Mouse (Mus musculus) intestine, embryonic 16.5 days (tissue): ENCODE data around the gene Cyb5rl. TPM values are rescaled to one million over a fixed set of nuclear protein-coding genes. Genes with fewer than 3 reads are reported as not detected.

ENCODE experiments used
- ATAC-seq: fragments of 200-750 bp; cut with Nextera tagmentation; 2 replicates; pipeline ENCODE4 v1.8.0; 2017; ENCODE audit warnings: moderate TSS enrichment, moderate library complexity
- H3K27ac ChIP-seq: fragments of 300-500 bp; sonication (generic); 2 replicates; pipeline ENCODE4 v1.5.1; 2014; ENCODE audit warnings: mild to moderate bottlenecking, low read length
- H3K27me3 ChIP-seq: fragments of 300-500 bp; sonication (generic); replicated peaks from 2 replicates; pipeline ENCODE4 v1.6.1; 2014; ENCODE audit warnings: low read length, control low read depth, mixed read lengths; ENCODE audit not compliant: control insufficient read depth, insufficient read depth
- H3K36me3 ChIP-seq: fragments of 300-500 bp; sonication (generic); 2 replicates; pipeline ENCODE4 v1.6.1; 2014; ENCODE audit warnings: low read length, control low read depth; ENCODE audit not compliant: control insufficient read depth, insufficient read depth
- H3K4me1 ChIP-seq: fragments of 300-500 bp; sonication (generic); 2 replicates; pipeline ENCODE4 v1.6.1; 2014; ENCODE audit warnings: low read length, control low read depth, mixed read lengths; ENCODE audit not compliant: control insufficient read depth, insufficient read depth
- H3K4me2 ChIP-seq: fragments of 300-500 bp; sonication (generic); 2 replicates; pipeline ENCODE4 v1.6.1; 2014; ENCODE audit warnings: low read depth, low read length, control low read depth
- H3K4me3 ChIP-seq: fragments of 300-500 bp; sonication (generic); 2 replicates; pipeline ENCODE4 v1.5.1; 2014; ENCODE audit warnings: mild to moderate bottlenecking, low read length
- H3K9ac ChIP-seq: fragments of 300-500 bp; sonication (generic); 2 replicates; pipeline ENCODE4 v1.6.1; 2014; ENCODE audit warnings: low read depth, low read length
- H3K9me3 ChIP-seq: fragments of 300-500 bp; sonication (generic); 2 replicates; pipeline ENCODE4 v1.6.1; 2016; ENCODE audit warnings: low read length, control low read depth; ENCODE audit not compliant: control insufficient read depth
- WGBS: fragments of 180-500 bp; shearing (Covaris S2); extraction: QIAGEN DNeasy Blood & Tissue Kit; methylation state at CpG from one replicate; pipeline ENCODE4 v1.1.7; 2014; 5-methylcytosine and 5-hydroxymethylcytosine counted together
- polyA plus RNA-seq: library from polyadenylated mRNA; unstranded; fragments of >200 nt; fragmentation: Nextera tagmentation; extraction: Ambion mirVana; gene quantifications from 2 replicates; pipeline ENCODE4 v1.2.1, GENCODE M21; 2015

Gene Cyb5rl
- 7.2 and 7.7 TPM in 2 replicates for polyA plus RNA-seq

DNA sequence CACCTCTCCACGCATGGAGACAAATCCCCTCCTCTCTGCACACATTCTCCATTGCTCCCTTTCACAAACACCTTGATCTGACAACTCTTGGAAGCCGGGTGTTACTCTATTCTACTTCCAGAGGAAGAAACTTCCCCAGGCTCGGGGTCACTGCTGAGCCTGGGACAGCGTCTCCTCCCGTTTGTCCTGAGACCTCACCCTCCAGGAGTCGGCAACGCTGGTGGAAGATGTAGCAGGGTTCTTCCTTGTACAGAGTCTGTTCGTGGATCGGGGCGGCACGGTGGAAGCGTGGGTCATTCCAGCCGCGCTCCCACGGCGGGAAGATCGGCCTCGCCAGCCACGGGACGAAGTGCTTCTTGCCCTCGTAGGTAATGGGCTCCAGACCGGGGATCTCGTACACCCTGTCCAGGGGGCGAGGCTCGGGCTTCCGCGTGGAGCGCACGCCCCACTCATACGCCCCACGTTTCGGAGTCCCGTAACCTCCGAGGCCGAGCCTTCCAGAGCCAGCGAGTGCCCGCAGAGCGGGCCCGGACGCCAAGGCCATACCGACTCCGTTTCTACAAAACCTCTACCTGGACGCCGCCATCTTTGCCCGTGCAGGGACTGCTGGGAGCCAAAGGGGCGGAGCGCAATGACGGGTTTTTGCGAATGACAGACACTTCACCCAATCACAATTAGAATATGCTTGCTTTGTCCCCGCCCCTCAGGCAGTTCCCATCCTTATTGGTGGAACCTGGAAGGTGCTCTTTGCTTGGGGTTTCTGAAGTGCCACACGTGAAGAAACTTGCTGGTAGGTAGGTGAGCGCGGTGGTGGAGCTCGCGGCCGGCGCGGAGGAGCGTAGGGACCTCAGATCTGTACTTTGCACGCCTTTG lies at the start of gene Cyb5rl, which contains the start of gene Mrpl37:
Cyb5rl (plus strand) TSS at position 737 of the 873 bp plus-strand sequence.
Mrpl37 (minus strand) TSS at position 617 of the 873 bp plus-strand sequence.
- peak within 1 kb of the TSS; percentile 55 for H3K27ac ChIP-seq
- H3K9ac ChIP-seq, result peak within 1 kb of the TSS; percentile 89
- no peaks in the 10 kb centered on the region for H3K27me3 ChIP-seq
- H3K9me3 ChIP-seq, result no peaks in the 10 kb centered on the region
- peak within 1 kb of the TSS; percentile 82 for H3K4me3 ChIP-seq
- ATAC-seq, result peak; percentile 99
- WGBS, result under 1% methylated on average over 60 of the region's 60 CpGs
- peaks cover 15% of the 10 kb centered on the region for H3K36me3 ChIP-seq
- H3K4me1 ChIP-seq, result peaks cover 6% of the 10 kb centered on the region; the same call in 1 of the 2 replicates
- H3K4me2 ChIP-seq, result peak within 1 kb of the TSS; percentile 95

DNA sequence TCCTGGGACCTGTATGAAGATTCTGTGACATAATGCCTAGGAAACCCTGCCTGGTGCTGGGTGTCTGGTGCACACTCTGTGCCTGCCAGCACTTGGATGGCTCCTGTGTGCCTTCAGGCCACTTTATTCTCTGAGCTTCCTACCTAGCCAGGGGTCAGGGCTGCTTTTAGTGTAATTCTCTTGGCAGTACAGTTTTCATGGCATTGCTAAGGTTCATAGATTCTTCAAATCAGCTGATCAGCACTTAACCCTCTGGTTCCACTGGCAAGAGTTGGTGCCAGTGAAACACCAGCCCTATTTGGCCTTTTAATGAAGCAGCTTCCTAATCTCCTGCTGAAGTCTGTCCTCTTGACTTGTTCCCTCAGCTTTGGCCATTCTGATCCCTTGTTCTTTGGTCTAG lies 49.5 kb upstream of the Cyb5rl start:
- Histone ChIP-seq H3K9ac (no peak overlapping the region), H3K4me1 (peaks cover 58% of the 10 kb centered on the region), H3K27ac (no peak overlapping the region), H3K27me3 (no peaks in the 10 kb centered on the region), H3K9me3 (no peaks in the 10 kb centered on the region), H3K4me3 (no peak overlapping the region), H3K36me3 (no peaks in the 10 kb centered on the region), H3K4me2 (no peak overlapping the region)
- no peak for ATAC-seq

DNA sequence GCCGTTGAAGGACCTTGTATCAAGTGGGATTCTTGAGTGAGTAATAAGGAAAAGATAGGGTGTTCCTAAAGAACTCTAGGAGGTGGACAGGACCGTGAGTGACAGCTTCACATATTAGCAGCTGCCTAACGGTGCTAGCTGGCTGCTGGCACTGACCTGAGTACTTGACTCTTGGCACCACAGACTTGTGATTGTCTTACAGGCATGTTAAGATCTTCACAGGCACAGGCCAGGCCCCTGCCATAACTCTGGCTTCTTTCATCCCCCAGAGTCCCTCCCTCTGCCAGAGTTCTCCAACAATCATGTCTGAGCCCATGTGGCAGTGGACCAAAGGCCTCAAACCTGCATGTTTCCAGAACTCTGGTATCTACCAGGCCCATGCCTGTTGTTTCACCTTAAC lies 48.3 kb upstream of the Cyb5rl start:
- H3K9ac ChIP-seq, result peak overlapping the region; percentile 36; the same call in 1 of the 2 replicates
- no peaks in the 10 kb centered on the region for H3K27me3 ChIP-seq
- no peak overlapping the region for H3K4me2 ChIP-seq
- peaks cover 58% of the 10 kb centered on the region for H3K4me1 ChIP-seq
- no peak overlapping the region for H3K4me3 ChIP-seq
- ATAC-seq, result no peak
- no peaks in the 10 kb centered on the region for H3K9me3 ChIP-seq
- 59% methylated on average over 3 of the region's 3 CpGs for WGBS
- H3K36me3 ChIP-seq, result no peaks in the 10 kb centered on the region
- peak overlapping the region; percentile 14 for H3K27ac ChIP-seq

DNA sequence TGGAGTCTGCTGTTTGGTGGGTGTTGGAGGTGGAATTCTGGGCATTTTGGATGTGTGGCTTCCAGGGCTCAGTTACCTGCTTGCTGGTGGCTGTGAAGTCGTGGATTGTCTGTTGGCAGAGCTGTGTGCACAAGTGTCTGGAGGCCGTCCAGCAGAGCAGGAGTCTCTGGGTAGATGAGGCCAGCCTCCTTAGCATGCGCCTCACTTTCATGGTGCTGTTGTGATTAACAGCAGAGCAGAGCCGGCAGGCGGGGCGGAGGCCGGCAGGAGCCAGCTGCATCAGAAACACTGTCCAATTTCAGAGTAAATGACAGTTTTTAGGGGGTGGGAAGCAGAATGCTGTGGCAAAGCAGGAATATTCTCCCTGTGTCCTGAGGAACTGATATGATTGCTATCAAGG lies 47.8 kb upstream of the Cyb5rl start:
- peak overlapping the region; percentile 36; the same call in 1 of the 2 replicates for H3K9ac ChIP-seq
- no peaks in the 10 kb centered on the region for H3K9me3 ChIP-seq
- H3K27me3 ChIP-seq, result no peaks in the 10 kb centered on the region
- H3K36me3 ChIP-seq, result no peaks in the 10 kb centered on the region
- whole genome bisulfite sequencing, result 29% methylated on average over 7 of the region's 7 CpGs
- H3K27ac ChIP-seq, result peak overlapping the region; percentile 14
- H3K4me3 ChIP-seq, result no peak overlapping the region
- peaks cover 56% of the 10 kb centered on the region for H3K4me1 ChIP-seq
- no peak for ATAC-seq
- no peak overlapping the region for H3K4me2 ChIP-seq

DNA sequence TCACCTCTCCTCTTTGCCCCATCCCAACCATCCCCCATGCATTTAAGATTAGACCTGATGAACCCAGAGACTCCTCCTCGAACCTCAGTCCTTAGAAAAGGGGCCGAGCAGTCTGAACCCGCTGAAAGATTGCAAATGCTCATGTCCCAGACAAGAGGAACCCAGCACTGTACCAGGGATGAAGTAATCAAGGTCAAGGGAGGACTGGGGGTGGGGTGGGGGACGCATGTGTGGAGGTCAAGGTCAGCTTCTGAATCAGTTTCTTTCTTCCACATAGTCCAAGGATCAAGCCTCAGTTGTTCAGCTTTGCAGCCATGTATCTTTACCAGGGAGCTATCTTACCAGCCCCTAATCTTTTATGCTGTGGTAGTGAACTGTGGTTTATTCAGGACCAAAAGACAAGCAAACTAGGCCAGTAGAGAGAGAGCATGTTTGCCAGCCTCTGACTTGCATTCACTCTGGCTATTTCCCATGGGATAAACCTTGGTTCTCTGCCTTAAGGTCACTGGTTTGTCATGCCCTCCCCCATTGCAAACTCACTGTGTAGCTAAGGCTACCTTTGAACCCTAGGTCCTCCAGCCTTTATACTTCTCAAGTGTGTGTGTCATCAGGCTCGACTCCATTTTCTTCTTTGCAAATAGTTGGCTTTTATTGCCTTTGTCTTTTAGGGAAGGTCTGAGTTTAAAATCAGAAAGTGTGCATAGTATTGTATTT lies 46.3 kb upstream of the Cyb5rl start:
- Histone ChIP-seq H3K4me1 (peaks cover 52% of the 10 kb centered on the region), H3K9me3 (no peaks in the 10 kb centered on the region), H3K27ac (peak overlapping the region; percentile 55), H3K9ac (no peak overlapping the region), H3K4me2 (no peak overlapping the region), H3K36me3 (no peaks in the 10 kb centered on the region), H3K4me3 (no peak overlapping the region), H3K27me3 (no peaks in the 10 kb centered on the region)
- ATAC-seq, result peak; percentile 44
- 60% methylated on average over 5 of the region's 5 CpGs for WGBS

DNA sequence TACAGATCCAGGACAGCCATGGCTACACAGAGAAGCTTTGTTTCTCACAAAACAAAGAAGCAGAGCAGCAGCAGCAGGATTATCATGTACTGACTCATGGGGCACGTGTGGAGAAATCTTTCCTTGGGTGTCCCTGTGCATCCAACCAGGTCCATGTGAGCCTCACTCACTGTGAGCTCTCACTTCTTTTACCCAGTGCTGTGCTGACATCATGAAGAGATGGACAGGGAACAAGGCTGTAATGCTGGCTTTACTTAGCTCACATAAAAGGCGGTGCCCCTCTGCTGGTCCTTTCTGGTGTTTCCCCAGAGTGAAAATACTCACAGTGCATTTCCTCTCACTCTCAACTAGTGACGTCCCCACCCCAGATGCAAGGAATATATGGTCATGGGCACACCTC lies 45.3 kb upstream of the Cyb5rl start:
- Histone ChIP-seq H3K9me3 (no peaks in the 10 kb centered on the region), H3K4me3 (no peak overlapping the region), H3K9ac (no peak overlapping the region), H3K4me1 (peaks cover 49% of the 10 kb centered on the region), H3K36me3 (no peaks in the 10 kb centered on the region), H3K4me2 (no peak overlapping the region), H3K27me3 (no peaks in the 10 kb centered on the region), H3K27ac (0 out of 2 replicates have a peak overlapping the region, but pooled peaks have one; percentile 55)
- WGBS, result 59% methylated on average over 3 of the region's 3 CpGs
- ATAC-seq, result no peak

DNA sequence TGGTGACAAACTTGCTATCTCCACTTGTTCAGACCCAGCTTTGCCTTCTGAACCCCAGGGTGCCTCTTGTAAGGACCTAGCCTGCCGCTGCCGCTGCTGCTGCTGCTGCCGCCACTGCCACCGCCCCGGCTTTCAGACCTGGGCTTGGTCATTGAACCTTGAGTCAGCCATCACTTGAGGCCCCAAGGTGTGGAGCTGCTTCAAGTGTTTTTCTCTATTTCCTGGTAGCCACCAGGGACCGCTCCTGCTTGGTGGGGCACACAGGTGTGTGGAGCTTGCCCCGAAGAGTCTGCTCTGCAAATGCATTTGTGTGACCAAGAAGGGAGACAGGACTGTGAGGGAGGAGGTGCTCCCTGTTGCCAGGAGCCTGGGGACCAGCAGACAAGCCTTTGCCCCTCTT lies 41.9 kb upstream of the Cyb5rl start:
- 60% methylated on average over 7 of the region's 7 CpGs for WGBS
- Histone ChIP-seq H3K36me3 (no peaks in the 10 kb centered on the region; the same call in 1 of the 2 replicates), H3K9me3 (no peaks in the 10 kb centered on the region), H3K4me1 (peaks cover 28% of the 10 kb centered on the region), H3K9ac (no peak overlapping the region), H3K27ac (peak overlapping the region; percentile 69), H3K4me3 (no peak overlapping the region), H3K27me3 (no peaks in the 10 kb centered on the region), H3K4me2 (no peak overlapping the region; the same call in 1 of the 2 replicates)
- peak; percentile 82 for ATAC-seq

DNA sequence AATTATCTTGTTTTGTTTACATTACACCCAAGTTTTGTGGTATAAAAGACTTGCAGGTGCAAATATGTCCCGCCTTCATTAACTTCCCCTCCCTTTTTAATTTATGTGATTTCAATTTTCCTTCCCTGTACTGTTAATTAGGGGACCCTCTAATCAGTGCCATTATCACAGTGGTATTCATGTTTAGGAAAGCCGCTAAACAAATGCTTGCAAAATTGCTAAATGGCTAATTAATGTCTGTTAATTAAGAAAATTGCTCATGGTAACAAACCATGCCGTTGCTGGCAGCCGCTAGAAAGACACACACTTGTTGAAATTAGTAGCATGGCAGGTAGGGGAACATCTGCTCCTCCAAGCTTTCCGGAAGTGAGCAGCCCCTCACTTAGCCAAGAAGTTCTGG lies 41.4 kb upstream of the Cyb5rl start:
- Histone ChIP-seq H3K27ac (peak overlapping the region; percentile 69), H3K4me2 (no peak overlapping the region), H3K9ac (0 out of 2 replicates have a peak overlapping the region, but pooled peaks have one; percentile 9), H3K27me3 (no peaks in the 10 kb centered on the region), H3K4me3 (no peak overlapping the region), H3K36me3 (no peaks in the 10 kb centered on the region; the same call in 1 of the 2 replicates), H3K9me3 (no peaks in the 10 kb centered on the region), H3K4me1 (peaks cover 24% of the 10 kb centered on the region)
- ATAC-seq, result no peak
- WGBS, result 82% methylated on average over 5 of the region's 5 CpGs

DNA sequence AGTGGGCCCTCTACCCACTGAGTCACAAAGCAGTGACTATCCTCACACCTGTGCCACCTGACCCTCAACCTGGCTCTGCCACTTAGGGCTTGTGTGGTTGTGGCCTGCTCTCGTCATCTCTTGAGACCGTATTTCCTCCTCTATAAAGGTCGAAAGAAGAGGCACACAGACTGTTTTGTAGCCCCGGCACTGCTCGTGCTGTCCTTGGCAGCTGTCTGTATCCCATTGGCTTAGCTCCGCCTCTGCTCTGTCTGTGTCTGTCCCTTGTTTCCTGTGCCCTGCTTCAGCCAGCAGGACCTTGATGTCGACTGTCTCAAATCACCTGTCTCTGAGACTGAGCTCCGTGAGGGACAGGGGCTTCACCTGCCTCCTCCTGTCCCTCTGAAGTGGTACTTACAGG lies 40.3 kb upstream of the Cyb5rl start:
- H3K9ac ChIP-seq, result no peak overlapping the region
- H3K4me1 ChIP-seq, result peaks cover 17% of the 10 kb centered on the region
- peaks cover 6% of the 10 kb centered on the region; the same call in 1 of the 2 replicates for H3K36me3 ChIP-seq
- no peak overlapping the region for H3K4me2 ChIP-seq
- no peaks in the 10 kb centered on the region for H3K9me3 ChIP-seq
- 51% methylated on average over 8 of the region's 8 CpGs for WGBS
- no peak overlapping the region for H3K4me3 ChIP-seq
- no peak overlapping the region for H3K27ac ChIP-seq
- no peak for ATAC-seq
- H3K27me3 ChIP-seq, result no peaks in the 10 kb centered on the region
